19 mouse cellular contexts compared by ENCODE assay signal in genomic region chr13:51862750-51863149, GRCm38 (mm10).
"Had no signal": no experiment of that assay in that cellular context is flagged by ENCODE, and none has a peak within 500 bp of the region (broad histone marks: within the 10 kb centered on the region; RNA-seq: fewer than 3 reads in every experiment).

No protein-coding gene starts in this region.

- ATAC-seq: liver, postnatal 0 days; lung, postnatal 0 days; midbrain, embryonic 16.5 days had no signal

- H3K36me3 ChIP-seq: liver, embryonic 15.5 days; lung, embryonic 15.5 days; midbrain, embryonic 12.5 days; neural tube, embryonic 12.5 days; stomach, embryonic 15.5 days had no signal

- H3K27ac ChIP-seq: liver, embryonic 15.5 days; lung, embryonic 15.5 days; macrophage; midbrain, embryonic 12.5 days; neural tube, embryonic 12.5 days; stomach, embryonic 15.5 days; stomach, postnatal 0 days had no signal

- H3K9ac ChIP-seq: liver, embryonic 15.5 days; liver, postnatal 0 days; lung, embryonic 15.5 days; midbrain, embryonic 12.5 days; neural tube, embryonic 12.5 days; stomach, embryonic 15.5 days had no signal

- H3K9me3 ChIP-seq: liver, embryonic 15.5 days; lung, embryonic 15.5 days; midbrain, embryonic 12.5 days; neural tube, embryonic 12.5 days; stomach, embryonic 15.5 days had no signal

- H3K27me3 ChIP-seq: lung, embryonic 15.5 days; stomach, embryonic 15.5 days had no signal

- DNase-seq: liver, postnatal 0 days; lung, adult 2 months; lung, postnatal 14 days; lung, postnatal 36 days; midbrain, embryonic 14.5 days; right cerebral cortex, postnatal 14 days; thymus, adult 18-20 months; thymus, postnatal 14 days; thymus, postnatal 36 days had no signal

- H3K4me2 ChIP-seq: liver, embryonic 15.5 days; lung, embryonic 15.5 days; midbrain, embryonic 12.5 days; neural tube, embryonic 12.5 days; stomach, embryonic 15.5 days had no signal

- H3K4me3 ChIP-seq: liver, embryonic 15.5 days; lung, embryonic 15.5 days; megakaryocyte, embryonic 14.5 days; midbrain, embryonic 12.5 days; neural tube, embryonic 12.5 days; stomach, embryonic 15.5 days had no signal

- H3K4me1 ChIP-seq: lung, embryonic 15.5 days; midbrain, embryonic 12.5 days had no signal
